Mouse (Mus musculus) hindbrain, embryonic 14.5 days (tissue): ENCODE measurements around the gene Lmnb2. TPM values are rescaled to one million over a fixed set of nuclear protein-coding genes. Genes with fewer than 3 reads are reported as not detected.

Experiments
- ATAC-seq: fragments of 200-750 bp; cut with Nextera tagmentation; 2 replicates; pipeline ENCODE4 v1.8.0; 2017; ENCODE audit warnings: moderate number of reproducible peaks, mild to moderate bottlenecking, moderate TSS enrichment, moderate library complexity; ENCODE audit not compliant: low FRiP score
- DNase-seq: peaks from one replicate; pipeline ENCODE4 v3.0.0-alpha.2; 2015; ENCODE audit warnings: low spot score
- H3K27ac ChIP-seq: fragments of 300-500 bp; sonication (generic); 2 replicates; pipeline ENCODE4 v1.5.1; 2014; ENCODE audit warnings: mild to moderate bottlenecking, moderate library complexity
- H3K27me3 ChIP-seq: fragments of 300-500 bp; sonication (generic); 2 replicates; pipeline ENCODE4 v1.6.1; 2014; ENCODE audit warnings: mild to moderate bottlenecking, low read length, mixed read lengths; ENCODE audit not compliant: control insufficient read depth, insufficient read depth
- H3K36me3 ChIP-seq: fragments of 300-500 bp; sonication (generic); replicated peaks from 2 replicates; pipeline ENCODE4 v1.6.1; 2014; ENCODE audit not compliant: control insufficient read depth, insufficient read depth
- H3K4me1 ChIP-seq: fragments of 300-500 bp; sonication (generic); replicated peaks from 2 replicates; pipeline ENCODE4 v1.6.1; 2014; ENCODE audit warnings: antibody characterized with exemption, low read length, mixed read lengths; ENCODE audit not compliant: control insufficient read depth, insufficient read depth
- H3K4me2 ChIP-seq: fragments of 300-500 bp; sonication (generic); replicated peaks from 2 replicates; pipeline ENCODE4 v1.6.1; 2014; ENCODE audit warnings: mild to moderate bottlenecking, moderate library complexity
- H3K4me3 ChIP-seq: fragments of 300-500 bp; sonication (generic); replicated peaks from 2 replicates; pipeline ENCODE4 v1.5.1; 2014; ENCODE audit warnings: mild to moderate bottlenecking, low read length
- H3K9ac ChIP-seq: fragments of 300-500 bp; sonication (generic); 2 replicates; pipeline ENCODE4 v1.6.1; 2014
- H3K9me3 ChIP-seq: fragments of 300-500 bp; sonication (generic); 2 replicates; pipeline ENCODE4 v1.6.1; 2016; ENCODE audit warnings: low read length; ENCODE audit not compliant: control insufficient read depth
- WGBS: fragments of 180-500 bp; shearing (Covaris S2); extraction: QIAGEN DNeasy Blood & Tissue Kit; methylation state at CpG from one replicate; pipeline ENCODE4 v1.1.7; 2014; 5-methylcytosine and 5-hydroxymethylcytosine counted together
- polyA plus RNA-seq: library from polyadenylated mRNA; unstranded; fragments of >200 nt; fragmentation: Nextera tagmentation; extraction: Ambion mirVana; gene quantifications from 2 replicates; pipeline ENCODE4 v1.2.1, GENCODE M21; 2014

Lmnb2 gene
- polyA plus RNA-seq, 1 experiment from 2014 or later = 12.9 TPM

DNA sequence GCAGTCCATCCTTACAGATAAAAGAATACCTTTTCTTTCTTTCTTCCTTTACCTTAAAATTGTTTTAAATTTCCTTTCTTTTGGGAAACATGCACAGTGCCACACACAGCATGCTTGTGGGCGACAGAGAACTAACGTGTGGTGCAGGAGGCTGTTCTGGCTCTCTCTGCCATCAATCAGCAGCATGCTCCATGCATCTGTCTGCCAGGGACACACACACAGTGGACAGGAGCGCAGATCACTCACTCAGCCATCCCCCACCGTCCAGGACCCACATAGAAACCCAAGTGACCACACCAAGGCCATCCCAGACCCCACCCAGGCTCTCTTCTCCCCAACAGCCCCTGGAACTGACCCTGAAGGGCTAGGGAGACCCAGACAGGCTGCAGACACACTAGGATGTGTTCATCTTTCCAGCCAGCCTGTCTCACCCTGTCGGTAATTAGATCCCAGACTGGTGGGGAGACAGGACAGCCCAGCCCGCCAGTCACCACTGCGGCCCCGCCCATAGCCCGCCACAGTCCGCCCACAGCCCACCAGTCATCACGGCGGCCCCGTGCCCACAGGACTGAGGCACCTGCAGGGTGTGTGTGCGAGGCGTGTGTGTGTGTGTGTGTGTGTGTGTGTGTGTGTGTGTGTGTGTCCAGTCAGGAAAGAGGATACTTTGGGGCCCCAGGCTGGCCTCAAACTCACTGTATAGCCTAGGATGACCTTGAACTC, 20.9 kb upstream of the Lmnb2 start:
- H3K9me3 ChIP-seq = no peaks in the 10 kb centered on the region
- DNase-seq (no peak), ATAC-seq (0 out of 2 replicates have a peak, but pooled peaks have one; percentile 42)
- H3K4me1 ChIP-seq = peaks cover 49% of the 10 kb centered on the region
- peak overlapping the region; percentile 28; the same call in 1 of the 2 replicates for H3K27ac ChIP-seq
- H3K4me2 ChIP-seq = peak overlapping the region; percentile 57
- peak overlapping the region; percentile 25 for H3K4me3 ChIP-seq
- H3K36me3 ChIP-seq = no peaks in the 10 kb centered on the region
- H3K9ac ChIP-seq = peak overlapping the region; percentile 46
- H3K27me3 ChIP-seq = peaks cover 34% of the 10 kb centered on the region
- WGBS = 11% methylated on average over 15 of the region's 15 CpGs

DNA sequence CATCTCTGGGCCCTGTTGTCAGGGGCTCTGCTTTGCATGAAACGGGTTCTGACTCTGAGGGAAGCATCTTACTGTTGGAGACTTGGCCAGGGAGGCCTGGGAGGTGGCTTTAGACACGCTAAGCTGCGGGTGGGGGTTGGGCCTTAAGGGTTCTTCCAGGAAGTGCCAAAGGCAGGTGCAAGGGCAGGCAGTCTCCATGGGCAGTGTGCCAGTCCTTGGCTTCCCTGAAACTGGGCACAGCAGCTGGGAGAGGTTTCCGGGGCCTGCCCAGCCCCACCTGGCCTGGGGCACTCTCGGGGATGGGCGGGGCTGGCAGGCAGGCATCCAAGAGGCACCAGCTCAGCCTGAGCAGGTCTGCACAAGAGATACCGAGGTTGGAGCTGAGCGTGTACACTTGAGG, 19.6 kb upstream of the Lmnb2 start:
- DNase-seq (no peak), ATAC-seq (no peak)
- peaks cover 48% of the 10 kb centered on the region for H3K27me3 ChIP-seq
- H3K36me3 ChIP-seq = no peaks in the 10 kb centered on the region
- WGBS = 28% methylated on average over 8 of the region's 8 CpGs
- no peak overlapping the region for H3K4me3 ChIP-seq
- peak overlapping the region; percentile 38; the same call in 1 of the 2 replicates for H3K27ac ChIP-seq
- no peak overlapping the region for H3K4me2 ChIP-seq
- H3K4me1 ChIP-seq = peaks cover 60% of the 10 kb centered on the region
- H3K9ac ChIP-seq = no peak overlapping the region
- H3K9me3 ChIP-seq = no peaks in the 10 kb centered on the region

DNA sequence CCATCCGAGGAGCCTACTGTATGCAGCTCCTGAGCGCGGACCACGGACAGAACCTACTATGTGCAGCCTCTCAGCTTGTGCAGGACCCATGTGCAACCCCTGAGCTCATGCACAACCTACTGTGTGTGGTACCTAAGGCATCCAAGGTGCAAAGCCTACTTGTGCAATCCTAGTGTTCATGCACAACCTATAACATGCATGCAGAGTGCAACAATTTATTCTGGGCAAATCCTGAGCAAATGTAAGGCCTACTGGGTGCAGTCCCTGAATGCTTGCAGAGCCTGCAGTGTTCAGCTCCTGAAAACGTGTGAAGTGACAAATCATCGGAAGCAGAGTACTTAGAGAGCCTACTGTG, 18.7 kb upstream of the Lmnb2 start:
- Histone ChIP-seq H3K9ac (peak overlapping the region; percentile 28), H3K27ac (no peak overlapping the region), H3K4me2 (peak overlapping the region; percentile 39), H3K4me1 (peaks cover 69% of the 10 kb centered on the region), H3K36me3 (no peaks in the 10 kb centered on the region), H3K4me3 (no peak overlapping the region), H3K9me3 (no peaks in the 10 kb centered on the region), H3K27me3 (peaks cover 55% of the 10 kb centered on the region)
- WGBS = 11% methylated on average over 6 of the region's 6 CpGs
- ATAC-seq = no peak
- no peak for DNase-seq

DNA sequence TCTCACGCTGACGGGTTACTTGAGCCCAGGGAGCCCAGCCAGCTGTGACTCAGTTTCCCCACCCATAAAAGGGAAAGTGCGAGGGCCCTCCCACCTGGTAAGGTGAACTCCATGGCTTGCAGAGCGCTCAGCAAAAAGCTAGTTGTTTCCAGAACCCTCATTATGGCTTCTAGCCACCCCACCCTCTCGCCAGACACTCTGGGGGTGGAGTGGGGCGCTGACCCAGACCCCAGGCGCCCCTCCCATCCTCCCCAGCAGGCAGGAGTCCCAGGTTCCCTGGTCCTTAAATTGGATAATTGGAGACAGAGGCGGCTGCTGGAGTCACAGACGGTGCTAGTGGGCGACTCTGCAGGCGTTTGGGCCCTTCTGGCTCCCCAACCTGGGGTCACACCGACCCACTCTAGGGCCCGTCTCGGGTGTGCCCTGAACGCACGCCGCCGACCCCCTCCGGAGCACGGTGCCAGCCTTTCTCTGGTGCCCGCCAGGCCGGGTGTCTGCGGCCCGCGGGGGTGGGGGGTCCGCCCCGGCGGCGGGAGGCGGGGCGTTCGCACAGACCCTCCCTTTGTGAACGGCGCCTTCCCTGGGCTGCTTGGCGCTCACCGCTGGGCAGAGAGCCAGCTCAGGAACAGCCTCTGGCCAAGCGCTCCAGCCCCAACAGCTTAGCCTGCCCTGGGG, 18.2 kb upstream of the Lmnb2 start:
- Histone ChIP-seq H3K27me3 (peaks cover 61% of the 10 kb centered on the region), H3K4me1 (peaks cover 74% of the 10 kb centered on the region), H3K9me3 (no peaks in the 10 kb centered on the region), H3K4me2 (peak overlapping the region; percentile 39), H3K4me3 (peak overlapping the region; percentile 12), H3K9ac (peak overlapping the region; percentile 28), H3K36me3 (no peaks in the 10 kb centered on the region), H3K27ac (peak overlapping the region; percentile 58)
- 1% methylated on average over 37 of the region's 37 CpGs for WGBS
- ATAC-seq (peak; percentile 52; the same call in 1 of the 2 replicates), DNase-seq (peak; percentile 75)

DNA sequence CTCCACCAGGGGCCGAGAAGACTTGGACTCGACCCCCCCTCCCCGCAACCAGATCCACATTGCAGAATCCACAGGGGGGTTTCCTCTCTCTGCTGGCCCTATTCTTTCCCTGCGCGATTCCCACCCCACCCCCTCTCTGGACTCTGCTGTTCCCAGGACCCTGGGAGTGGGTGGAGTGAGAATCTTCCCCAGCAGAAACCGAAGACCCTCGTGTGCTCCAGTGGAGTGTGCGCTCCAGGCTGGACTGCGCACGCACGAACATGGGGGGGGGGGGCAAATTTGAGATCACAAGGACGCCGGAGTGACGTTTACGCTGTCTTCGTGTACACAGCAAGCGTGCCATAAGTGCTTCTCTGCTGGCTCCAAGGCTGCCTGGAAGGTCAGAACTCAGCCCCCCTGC, 17.7 kb upstream of the Lmnb2 start:
- H3K9me3 ChIP-seq = no peaks in the 10 kb centered on the region
- H3K27me3 ChIP-seq = peaks cover 65% of the 10 kb centered on the region
- H3K36me3 ChIP-seq = no peaks in the 10 kb centered on the region
- no peak for DNase-seq
- 4% methylated on average over 17 of the region's 17 CpGs for WGBS
- peaks cover 79% of the 10 kb centered on the region for H3K4me1 ChIP-seq
- H3K9ac ChIP-seq = peak overlapping the region; percentile 28; the same call in 1 of the 2 replicates
- peak overlapping the region; percentile 58; the same call in 1 of the 2 replicates for H3K27ac ChIP-seq
- H3K4me3 ChIP-seq = peak overlapping the region; percentile 12
- H3K4me2 ChIP-seq = peak overlapping the region; percentile 39
- ATAC-seq = no peak

DNA sequence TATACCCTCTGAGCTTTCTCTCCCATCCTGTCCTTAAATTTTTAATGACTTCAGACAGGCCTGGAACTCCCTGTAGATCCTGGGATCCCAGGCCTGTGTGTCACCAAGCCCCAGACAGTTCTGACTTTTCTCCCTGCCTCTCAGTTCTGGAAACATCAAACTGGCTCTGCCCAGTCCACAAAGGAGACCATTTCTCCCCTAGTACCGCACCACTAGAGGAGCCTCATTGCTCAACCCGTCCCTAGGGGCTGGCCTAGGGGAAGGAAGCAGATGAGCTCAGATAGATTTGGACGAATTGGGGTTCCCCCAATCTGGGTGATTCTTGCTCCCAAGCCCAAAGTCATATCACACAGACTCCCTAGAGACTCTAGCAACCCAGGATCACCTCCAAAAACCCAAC, 17.2 kb upstream of the Lmnb2 start:
- 3% methylated on average over 3 of the region's 3 CpGs for WGBS
- DNase-seq = no peak
- no peak overlapping the region for H3K9ac ChIP-seq
- H3K9me3 ChIP-seq = no peaks in the 10 kb centered on the region
- H3K36me3 ChIP-seq = no peaks in the 10 kb centered on the region
- H3K4me3 ChIP-seq = no peak overlapping the region
- H3K4me1 ChIP-seq = peaks cover 80% of the 10 kb centered on the region
- H3K27me3 ChIP-seq = peaks cover 69% of the 10 kb centered on the region
- ATAC-seq = no peak
- H3K4me2 ChIP-seq = peak overlapping the region; percentile 39; the same call in 1 of the 2 replicates
- no peak overlapping the region for H3K27ac ChIP-seq

DNA sequence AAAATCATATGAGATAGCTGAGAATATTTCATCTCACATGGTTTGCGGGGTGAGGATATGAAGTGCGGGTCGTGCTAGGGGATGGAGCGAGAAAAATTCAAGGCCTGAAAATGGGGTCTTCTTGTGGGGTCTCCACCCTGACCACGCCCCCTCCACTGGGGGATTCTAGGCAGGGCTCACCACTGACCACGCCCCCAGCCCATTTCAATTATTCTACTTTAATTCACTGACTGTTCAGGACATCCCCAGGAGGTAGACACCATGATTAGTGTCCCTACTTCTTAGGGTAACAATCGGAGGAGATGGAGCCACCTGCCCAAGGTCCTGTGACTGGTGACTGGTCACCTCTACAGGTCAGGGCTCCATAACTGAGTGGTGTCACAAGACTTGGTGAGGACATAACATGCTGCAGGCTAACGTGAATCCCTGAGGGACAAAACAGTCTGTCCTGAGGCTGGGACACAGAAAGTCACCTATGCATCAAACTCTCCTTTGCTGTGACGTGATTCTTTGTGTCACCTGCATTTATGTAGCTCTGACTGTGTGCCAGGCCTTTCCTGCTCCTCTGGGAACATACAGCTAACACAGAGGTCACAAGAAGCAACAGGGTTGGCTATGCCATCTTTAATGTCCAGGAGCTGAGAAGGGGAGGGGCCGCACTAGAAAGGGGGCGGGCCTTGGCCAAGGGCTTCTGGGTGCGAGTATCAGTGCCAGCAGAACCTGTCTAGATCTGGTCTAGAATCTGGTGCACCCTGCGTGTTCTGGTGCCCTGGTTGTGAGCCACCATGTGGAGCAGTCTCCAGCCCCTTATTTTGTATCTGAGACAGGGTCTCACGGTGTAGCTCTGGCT, 16.3 kb upstream of the Lmnb2 start:
- Histone ChIP-seq H3K9ac (no peak overlapping the region), H3K36me3 (no peaks in the 10 kb centered on the region), H3K27ac (no peak overlapping the region), H3K4me3 (no peak overlapping the region), H3K27me3 (peaks cover 71% of the 10 kb centered on the region), H3K9me3 (no peaks in the 10 kb centered on the region), H3K4me2 (no peak overlapping the region), H3K4me1 (peaks cover 78% of the 10 kb centered on the region)
- ATAC-seq (no peak), DNase-seq (no peak)
- WGBS = 33% methylated on average over 14 of the region's 14 CpGs

DNA sequence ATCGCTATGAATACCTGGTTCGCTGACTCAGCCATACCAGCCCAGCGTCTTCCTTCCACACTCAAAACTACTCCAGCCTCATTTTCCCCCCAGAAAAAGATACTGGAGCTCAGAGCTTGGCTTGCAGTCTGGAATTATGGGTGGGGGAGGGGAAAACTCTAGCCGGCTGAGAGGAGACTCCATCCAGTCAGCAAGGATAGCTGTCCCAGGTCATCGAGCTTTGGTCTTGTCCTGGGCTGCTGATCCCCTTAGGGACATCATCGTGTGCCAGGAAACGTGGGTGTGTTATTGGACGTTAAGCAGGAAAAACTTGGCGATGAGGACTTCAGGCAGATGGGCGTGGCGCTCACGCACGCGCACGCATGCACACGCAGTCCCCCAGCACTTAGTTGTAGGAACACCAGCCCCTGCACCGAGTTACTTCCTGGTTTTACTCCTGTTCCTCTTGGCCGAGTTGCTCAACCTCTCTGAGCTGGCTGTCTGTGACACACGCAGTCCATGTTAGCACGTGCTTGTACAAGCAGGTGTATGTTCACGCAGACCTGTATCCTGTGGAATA, 15.5 kb upstream of the Lmnb2 start:
- Histone ChIP-seq H3K27me3 (peaks cover 71% of the 10 kb centered on the region), H3K9ac (no peak overlapping the region), H3K9me3 (no peaks in the 10 kb centered on the region), H3K27ac (no peak overlapping the region), H3K36me3 (no peaks in the 10 kb centered on the region), H3K4me1 (peaks cover 75% of the 10 kb centered on the region), H3K4me2 (peak overlapping the region; percentile 30), H3K4me3 (no peak overlapping the region)
- ATAC-seq (no peak), DNase-seq (no peak)
- WGBS = 4% methylated on average over 21 of the region's 21 CpGs
